Mouse (Mus musculus) neutrophil, adult 83 days (primary cell): ENCODE results near the gene Bik. TPM values are rescaled to one million over a fixed set of nuclear protein-coding genes. Genes with fewer than 3 reads are reported as not detected.

ENCODE experiments used
- total RNA-seq, 2 experiments: library from RNA; stranded (reverse); gene quantifications; one replicate each; pipeline ENCODE4 v1.2.4; 2023

Gene Bik
- total RNA-seq, result under 1 TPM in 1 of 2 experiments, not detected in 1; 0.37 TPM

DNA sequence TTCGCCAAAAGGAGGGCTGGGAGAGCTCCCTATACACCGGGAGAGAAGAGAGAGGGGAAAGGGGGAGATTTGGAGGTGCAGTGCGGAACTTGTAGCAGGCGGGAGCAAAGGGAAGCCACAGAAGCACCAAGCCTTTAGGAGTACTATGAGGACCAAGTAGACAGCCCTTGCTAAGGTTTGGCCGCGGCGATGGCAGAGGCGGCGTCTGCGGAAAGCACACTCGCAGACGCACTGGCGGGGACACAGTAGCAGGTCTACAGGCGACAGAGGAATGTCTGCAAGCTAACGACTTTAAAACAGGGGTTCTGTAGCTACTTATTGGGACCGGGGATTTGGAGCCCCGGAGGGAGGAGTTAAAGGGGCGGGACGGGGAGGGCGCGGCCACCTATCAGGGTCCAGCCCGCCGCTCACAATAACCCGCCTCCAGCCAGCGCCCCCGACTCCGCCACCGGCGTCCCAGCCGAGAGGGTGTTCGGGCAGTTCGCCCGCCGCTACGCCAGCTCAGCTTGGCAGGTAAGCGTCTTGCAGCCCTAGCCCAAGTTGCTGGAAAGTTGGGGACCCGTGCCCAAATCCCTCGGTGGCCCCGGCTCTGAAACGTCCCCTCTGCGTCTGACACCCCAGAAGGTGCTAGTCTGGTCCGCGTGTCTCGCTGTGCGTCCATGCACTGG is at the start of gene Bik:
Gene Bik, plus strand, starts transcription at position 439 of the 668 bp plus-strand sequence.

DNA sequence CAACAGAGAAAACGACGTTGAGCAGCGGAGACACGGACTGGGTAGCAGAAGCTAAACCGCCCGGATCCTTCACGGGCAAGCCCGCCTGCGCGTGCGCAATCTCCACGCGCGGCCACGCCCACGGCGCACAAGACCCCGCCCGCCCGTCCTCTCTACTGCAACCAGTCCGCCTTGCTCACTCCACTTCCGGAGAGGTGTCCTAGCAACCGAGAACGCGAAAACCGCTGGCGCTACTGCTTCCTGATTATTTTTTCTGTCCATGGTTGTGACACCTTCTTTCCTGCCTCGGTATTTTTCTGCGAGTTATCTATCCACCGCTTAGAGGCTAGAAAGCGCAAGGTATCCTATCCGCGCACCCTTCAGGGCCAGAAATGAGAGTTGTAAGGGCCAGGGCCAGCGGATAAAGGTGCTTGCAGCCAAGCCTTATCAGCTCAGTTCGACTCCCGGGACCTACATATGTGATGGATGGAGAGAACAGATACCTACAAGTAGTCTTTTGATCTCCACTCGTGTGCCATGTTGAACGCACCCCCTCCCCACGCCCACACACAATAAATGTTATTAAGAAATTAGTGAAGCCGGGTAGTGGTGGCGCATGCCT is 15.8 kb upstream of the Bik start, which contains the start of gene Ttll1:
Gene Ttll1, minus strand, starts transcription at position 89 of the 601 bp plus-strand sequence.

DNA sequence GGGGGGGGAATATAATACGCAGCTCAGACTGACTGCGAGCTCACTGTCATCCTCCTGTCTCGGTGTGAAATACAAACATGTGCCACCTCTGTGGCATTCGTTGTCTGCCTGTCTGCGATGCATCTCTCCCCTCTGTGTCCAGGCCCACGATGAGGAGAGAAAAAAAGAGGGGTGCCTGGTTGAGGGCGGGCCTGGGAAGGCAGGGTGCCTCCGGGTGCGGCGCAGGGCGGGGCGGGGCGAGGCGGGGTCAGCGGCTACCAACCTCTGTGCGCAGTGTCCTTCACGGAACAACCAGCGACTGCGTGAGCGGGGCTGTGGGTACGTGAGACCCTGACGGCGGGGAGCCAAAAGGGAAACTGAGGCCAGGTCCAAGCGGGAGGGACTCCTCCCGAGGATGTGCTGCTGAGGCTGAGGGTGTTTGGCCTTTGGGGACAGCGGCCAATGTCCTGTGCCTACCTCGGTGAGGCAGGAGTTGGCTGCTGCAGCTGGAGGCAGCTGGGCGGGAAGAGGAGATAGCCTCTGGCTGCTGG is 36.7 kb downstream of the Bik start, which contains the start of the genes Tspo and Mcat:
Gene Tspo, plus strand, starts transcription at position 266 of the 530 bp plus-strand sequence.
Gene Mcat, minus strand, starts transcription at position 461 of the 530 bp plus-strand sequence.

Other genes with a start within 250 kb of the Bik start
- gene Arfgap3, start 176.6 kb upstream of the Bik start, total RNA-seq, result 10 to 100 TPM; 10.0 to 11.8 TPM
- gene Pacsin2, start 62.3 kb upstream of the Bik start, total RNA-seq, result 100 to 1,000 TPM; 110 to 118 TPM
- 1 to 10 TPM; 4.5 to 5.2 TPM for gene Ttll1, start 16.0 kb upstream of the Bik start, total RNA-seq
- 100 to 1,000 TPM; 235 to 248 TPM for gene Tspo, start 36.7 kb downstream of the Bik start, total RNA-seq
- gene Mcat, start 36.9 kb downstream of the Bik start, total RNA-seq, result 1 to 10 TPM; 7.5 to 9.9 TPM
- 10 to 100 TPM in 1 of 2 experiments, 1 to 10 TPM in 1; 8.1 to 10.9 TPM for gene Ttll12, start 68.3 kb downstream of the Bik start, total RNA-seq
- gene Scube1, start 198.2 kb downstream of the Bik start, total RNA-seq, result not detected